Mouse (Mus musculus): ENCODE data around the gene Bmper. TPM values are rescaled to one million over a fixed set of nuclear protein-coding genes. Genes with fewer than 3 reads are reported as not detected.

Bmper gene
- total and polyA plus RNA-seq, 2 experiments from 2014 or later = 3.9 to 4.5 TPM

- no peak overlapping the region for H3K4me2 ChIP-seq (ENCODE audit: low read depth, low read length)
These were observed 89.1 kb downstream of the Bmper start for GRCm38 (mm10) chr9:23311956-23312355.

GRCm38 (mm10) chr9:23312877-23313276, 90.0 kb downstream of the Bmper start:
- Histone ChIP-seq H3K9ac (replicated peaks; ENCODE audit: low read depth, low read length) (no peak overlapping the region), H3K36me3 (replicated peaks; ENCODE audit: control insufficient read depth, insufficient read depth, low read length) (no peaks in the 10 kb centered on the region), H3K9me3 (replicated peaks; ENCODE audit: control insufficient read depth, low read length) (no peaks in the 10 kb centered on the region), H3K27me3 (ENCODE audit: control insufficient read depth, insufficient read depth, low read length) (no peaks in the 10 kb centered on the region), H3K27ac (ENCODE audit: low read depth) (no peak overlapping the region), H3K4me1 (ENCODE audit: control insufficient read depth, insufficient read depth) (no peaks in the 10 kb centered on the region), H3K4me3 (ENCODE audit: low read depth, low read length) (no peak overlapping the region), H3K4me2 (ENCODE audit: low read depth, low read length) (no peak overlapping the region)
- TF ChIP-seq CTCF (IDR thresholded peaks at IDR 0.05; ENCODE audit: low read depth) (no peak), EP300 (IDR thresholded peaks at IDR 0.05; ENCODE audit: low read depth) (no peak)
- ATAC-seq (ENCODE audit: insufficient read depth, low read depth) = no peak
- whole genome bisulfite sequencing = 71% methylated on average over 2 of the region's 2 CpGs
- DNase-seq (ENCODE audit: low spot score) = no peak

More at GRCm38 (mm10) chr9:23311956-23312355, 89.1 kb downstream of the Bmper start:
- H3K4me1 ChIP-seq (ENCODE audit: control insufficient read depth, insufficient read depth) = no peaks in the 10 kb centered on the region
- ATAC-seq (ENCODE audit: insufficient read depth, low read depth) = no peak
- H3K4me3 ChIP-seq (ENCODE audit: low read depth, low read length) = no peak overlapping the region
- no peaks in the 10 kb centered on the region for H3K36me3 ChIP-seq (replicated peaks; ENCODE audit: control insufficient read depth, insufficient read depth, low read length)
- DNase-seq (ENCODE audit: low spot score) = no peak
- no peaks in the 10 kb centered on the region for H3K9me3 ChIP-seq (replicated peaks; ENCODE audit: control insufficient read depth, low read length)
- no peak overlapping the region for H3K27ac ChIP-seq (ENCODE audit: low read depth)
- no peak overlapping the region for H3K9ac ChIP-seq (replicated peaks; ENCODE audit: low read depth, low read length)
- TF ChIP-seq CTCF (IDR thresholded peaks at IDR 0.05; ENCODE audit: low read depth) (no peak), EP300 (IDR thresholded peaks at IDR 0.05; ENCODE audit: low read depth) (no peak)
- H3K27me3 ChIP-seq (ENCODE audit: control insufficient read depth, insufficient read depth, low read length) = no peaks in the 10 kb centered on the region

DNA sequence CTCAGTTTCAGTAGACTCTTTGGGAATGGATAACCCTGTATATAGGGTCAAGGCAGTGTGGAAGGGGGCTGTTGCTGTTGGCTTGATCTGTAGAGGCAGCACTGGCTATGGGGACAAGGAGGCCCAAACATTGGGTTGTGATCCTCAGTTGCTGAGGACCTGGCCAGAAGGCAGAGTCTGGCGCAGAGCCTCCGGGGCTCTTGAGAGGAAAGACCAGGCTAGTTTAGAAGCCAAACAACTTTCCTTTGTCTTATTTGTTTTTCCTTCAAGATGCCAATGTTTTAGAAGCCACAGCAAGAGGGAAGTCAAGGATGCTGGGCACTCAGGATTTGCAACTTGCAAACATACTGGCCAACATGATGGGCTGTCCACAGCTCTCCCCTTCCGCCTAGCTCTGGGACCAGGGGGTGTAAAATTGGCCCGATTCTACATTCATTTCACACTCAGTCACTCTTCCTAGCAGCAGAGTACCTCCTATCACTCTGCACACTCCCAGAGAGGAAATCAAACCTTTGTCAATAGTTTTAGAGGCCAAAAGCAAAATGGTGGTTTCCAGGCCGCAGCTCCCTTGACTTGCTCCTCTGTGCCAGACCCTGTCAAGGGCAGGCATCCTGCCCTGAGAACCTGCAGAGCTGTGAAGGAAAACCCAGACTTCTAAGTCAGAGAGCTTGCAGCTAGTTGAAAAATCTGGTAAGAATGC, 92.9 kb downstream of the Bmper start:
- Histone ChIP-seq H3K4me3 (ENCODE audit: low read depth, low read length) (no peak overlapping the region), H3K27ac (ENCODE audit: low read depth) (no peak overlapping the region), H3K4me2 (ENCODE audit: low read depth, low read length) (no peak overlapping the region), H3K9ac (replicated peaks; ENCODE audit: low read depth, low read length) (no peak overlapping the region), H3K9me3 (replicated peaks; ENCODE audit: control insufficient read depth, low read length) (no peaks in the 10 kb centered on the region), H3K27me3 (ENCODE audit: control insufficient read depth, insufficient read depth, low read length) (no peaks in the 10 kb centered on the region), H3K36me3 (replicated peaks; ENCODE audit: control insufficient read depth, insufficient read depth, low read length) (no peaks in the 10 kb centered on the region), H3K4me1 (ENCODE audit: control insufficient read depth, insufficient read depth) (no peaks in the 10 kb centered on the region)
- DNase-seq (ENCODE audit: low spot score) = no peak
- TF ChIP-seq CTCF (IDR thresholded peaks at IDR 0.05; ENCODE audit: low read depth) = no peak
- no peak for TF ChIP-seq EP300 (IDR thresholded peaks at IDR 0.05; ENCODE audit: low read depth)
- no peak for ATAC-seq (ENCODE audit: insufficient read depth, low read depth)
- 83% methylated on average over 5 of the region's 5 CpGs for WGBS

- Histone ChIP-seq H3K4me1 (ENCODE audit: control insufficient read depth, insufficient read depth) (no peaks in the 10 kb centered on the region), H3K36me3 (replicated peaks; ENCODE audit: control insufficient read depth, insufficient read depth, low read length) (no peaks in the 10 kb centered on the region), H3K27ac (ENCODE audit: low read depth) (no peak overlapping the region), H3K9ac (replicated peaks; ENCODE audit: low read depth, low read length) (no peak overlapping the region), H3K27me3 (ENCODE audit: control insufficient read depth, insufficient read depth, low read length) (no peaks in the 10 kb centered on the region), H3K9me3 (replicated peaks; ENCODE audit: control insufficient read depth, low read length) (no peaks in the 10 kb centered on the region), H3K4me2 (ENCODE audit: low read depth, low read length) (no peak overlapping the region), H3K4me3 (ENCODE audit: low read depth, low read length) (no peak overlapping the region)
- ATAC-seq (ENCODE audit: insufficient read depth, low read depth) (no peak), DNase-seq (ENCODE audit: low spot score) (no peak)
- no peak for TF ChIP-seq CTCF (IDR thresholded peaks at IDR 0.05; ENCODE audit: low read depth)
- no peak for TF ChIP-seq EP300 (IDR thresholded peaks at IDR 0.05; ENCODE audit: low read depth)
- WGBS = 82% methylated on average over 3 of the region's 3 CpGs
These were observed 105.0 kb downstream of the Bmper start for GRCm38 (mm10) chr9:23327830-23328229.

- H3K4me3 ChIP-seq (ENCODE audit: low read depth, low read length) = no peak overlapping the region
- ATAC-seq (ENCODE audit: insufficient read depth, low read depth) (no peak), DNase-seq (ENCODE audit: low spot score) (no peak)
- no peaks in the 10 kb centered on the region for H3K27me3 ChIP-seq (ENCODE audit: control insufficient read depth, insufficient read depth, low read length)
- no peak overlapping the region for H3K9ac ChIP-seq (replicated peaks; ENCODE audit: low read depth, low read length)
- no peaks in the 10 kb centered on the region for H3K9me3 ChIP-seq (replicated peaks; ENCODE audit: control insufficient read depth, low read length)
- TF ChIP-seq EP300 (IDR thresholded peaks at IDR 0.05; ENCODE audit: low read depth) = no peak
- TF ChIP-seq CTCF (IDR thresholded peaks at IDR 0.05; ENCODE audit: low read depth) = no peak
- 79% methylated on average over 3 of the region's 3 CpGs for WGBS
- no peaks in the 10 kb centered on the region for H3K36me3 ChIP-seq (replicated peaks; ENCODE audit: control insufficient read depth, insufficient read depth, low read length)
- H3K4me2 ChIP-seq (ENCODE audit: low read depth, low read length) = no peak overlapping the region
- no peak overlapping the region for H3K27ac ChIP-seq (ENCODE audit: low read depth)
- no peaks in the 10 kb centered on the region for H3K4me1 ChIP-seq (ENCODE audit: control insufficient read depth, insufficient read depth)
These were observed 110.3 kb downstream of the Bmper start for GRCm38 (mm10) chr9:23333041-23333622.

DNA sequence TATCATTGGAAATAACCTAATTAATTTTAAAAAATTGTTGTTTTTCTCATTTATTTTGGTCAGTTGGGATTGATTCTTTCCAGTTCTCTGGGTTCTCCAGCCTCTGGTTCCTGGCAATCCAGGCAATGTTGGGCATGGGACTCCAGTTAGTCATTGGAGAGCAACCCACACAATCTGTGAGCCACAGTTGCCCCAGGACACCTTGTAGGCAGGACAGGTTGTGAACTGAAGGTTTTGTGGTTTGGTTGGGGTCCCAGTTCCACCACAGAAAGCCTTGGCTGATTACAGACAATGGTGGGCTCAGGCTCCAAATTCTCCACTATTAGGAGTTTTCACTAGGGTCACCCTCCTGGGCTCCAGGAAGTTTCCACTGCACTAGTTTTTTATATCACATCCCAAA, 117.7 kb downstream of the Bmper start:
- Histone ChIP-seq H3K36me3 (replicated peaks; ENCODE audit: control insufficient read depth, insufficient read depth, low read length) (no peaks in the 10 kb centered on the region), H3K27ac (ENCODE audit: low read depth) (no peak overlapping the region), H3K4me1 (ENCODE audit: control insufficient read depth, insufficient read depth) (peaks cover 6% of the 10 kb centered on the region; the same call in 1 of the 2 replicates), H3K27me3 (ENCODE audit: control insufficient read depth, insufficient read depth, low read length) (no peaks in the 10 kb centered on the region), H3K4me3 (ENCODE audit: low read depth, low read length) (no peak overlapping the region), H3K9ac (replicated peaks; ENCODE audit: low read depth, low read length) (no peak overlapping the region), H3K9me3 (replicated peaks; ENCODE audit: control insufficient read depth, low read length) (no peaks in the 10 kb centered on the region), H3K4me2 (ENCODE audit: low read depth, low read length) (no peak overlapping the region)
- TF ChIP-seq CTCF (IDR thresholded peaks at IDR 0.05; ENCODE audit: low read depth) (no peak), EP300 (IDR thresholded peaks at IDR 0.05; ENCODE audit: low read depth) (no peak)
- no peak for ATAC-seq (ENCODE audit: insufficient read depth, low read depth)
- no peak for DNase-seq (ENCODE audit: low spot score)
